Mouse (Mus musculus) lung, embryonic 15.5 days (tissue): ENCODE measurements at regions not wholly inside any gene's neighbourhood (a gene's known extent, or its start where the extent isn't known, plus 50 kb on each side); places are given as distances from the start of the nearest gene placed in this dataset.
A peak's percentile ranks its signal among the peaks of the same experiment; 100 is the strongest.
"Not testable (repeated sequence)": the region's sequence is repeated elsewhere in the genome, so short reads cannot be mapped to it uniquely, and the experiment has no call there.

ENCODE experiments used
- ATAC-seq: fragments of 200-750 bp; cut with Nextera tagmentation; 2 replicates; pipeline ENCODE4 v1.8.0; 2017; ENCODE audit warnings: moderate number of reproducible peaks, borderline replicate concordance; ENCODE audit not compliant: low FRiP score, low TSS enrichment; ENCODE audit errors: extremely low read depth
- H3K27ac ChIP-seq: fragments of 300-500 bp; sonication (generic); 2 replicates; pipeline ENCODE4 v1.5.1; 2015; ENCODE audit warnings: moderate library complexity, mild to moderate bottlenecking, inconsistent platforms
- H3K27me3 ChIP-seq: fragments of 300-500 bp; sonication (generic); 2 replicates; pipeline ENCODE4 v1.6.1; 2015; ENCODE audit warnings: inconsistent platforms
- H3K36me3 ChIP-seq: fragments of 300-500 bp; sonication (generic); 2 replicates; pipeline ENCODE4 v1.6.1; 2015; ENCODE audit warnings: inconsistent platforms
- H3K4me1 ChIP-seq: fragments of 300-500 bp; sonication (generic); 2 replicates; pipeline ENCODE4 v1.6.1; 2015; ENCODE audit warnings: inconsistent platforms
- H3K4me2 ChIP-seq: fragments of 300-500 bp; sonication (generic); 2 replicates; pipeline ENCODE4 v1.6.1; 2015; ENCODE audit warnings: inconsistent platforms, mild to moderate bottlenecking, moderate library complexity
- H3K4me3 ChIP-seq: fragments of 300-500 bp; sonication (generic); 2 replicates; pipeline ENCODE4 v1.5.1; 2015; ENCODE audit warnings: mild to moderate bottlenecking, inconsistent platforms
- H3K9ac ChIP-seq: fragments of 300-500 bp; sonication (generic); 2 replicates; pipeline ENCODE4 v1.6.1; 2015; ENCODE audit warnings: inconsistent platforms
- H3K9me3 ChIP-seq: fragments of 300-500 bp; sonication (generic); 2 replicates; pipeline ENCODE4 v1.6.1; 2016; ENCODE audit warnings: inconsistent platforms
- WGBS: fragments of 180-500 bp; shearing (Covaris S2); methylation state at CpG from one replicate; pipeline ENCODE4 v1.1.7; 2015; 5-methylcytosine and 5-hydroxymethylcytosine counted together

- no peak overlapping the region for H3K4me3 ChIP-seq
- no peaks in the 10 kb centered on the region for H3K36me3 ChIP-seq
- H3K27ac ChIP-seq = no peak overlapping the region
- H3K4me1 ChIP-seq = no peaks in the 10 kb centered on the region
- no peaks in the 10 kb centered on the region for H3K27me3 ChIP-seq
- no peak overlapping the region for H3K9ac ChIP-seq
- no peak overlapping the region for H3K4me2 ChIP-seq
- H3K9me3 ChIP-seq = no peaks in the 10 kb centered on the region
- no peak for ATAC-seq
- 61% methylated on average over 11 of the region's 11 CpGs for WGBS
Measured at GRCm38 (mm10) chr4:10711939-10712533, 162.3 kb upstream of the 2610301B20Rik start.

GRCm38 (mm10) chr4:10723341-10723740 lies 151.0 kb upstream of the 2610301B20Rik start:
- no peak overlapping the region for H3K27ac ChIP-seq
- no peak overlapping the region for H3K4me3 ChIP-seq
- no peaks in the 10 kb centered on the region for H3K9me3 ChIP-seq
- no peaks in the 10 kb centered on the region for H3K36me3 ChIP-seq
- H3K4me2 ChIP-seq = no peak overlapping the region
- H3K4me1 ChIP-seq = no peaks in the 10 kb centered on the region
- no peak for ATAC-seq
- no peak overlapping the region for H3K9ac ChIP-seq
- 87% methylated on average over 4 of the region's 4 CpGs for WGBS
- H3K27me3 ChIP-seq = no peaks in the 10 kb centered on the region

GRCm38 (mm10) chr4:10727894-10728293 lies 146.4 kb upstream of the 2610301B20Rik start:
- Histone ChIP-seq H3K36me3 (no peaks in the 10 kb centered on the region), H3K4me1 (no peaks in the 10 kb centered on the region), H3K9ac (no peak overlapping the region), H3K4me2 (no peak overlapping the region), H3K27me3 (no peaks in the 10 kb centered on the region), H3K4me3 (no peak overlapping the region), H3K9me3 (no peaks in the 10 kb centered on the region), H3K27ac (no peak overlapping the region)
- no peak for ATAC-seq
- 64% methylated on average over 3 of the region's 3 CpGs for WGBS

GRCm38 (mm10) chr4:10745207-10745606 lies 129.1 kb upstream of the 2610301B20Rik start:
- WGBS = 83% methylated on average over 3 of the region's 3 CpGs
- no peaks in the 10 kb centered on the region for H3K4me1 ChIP-seq
- no peaks in the 10 kb centered on the region for H3K36me3 ChIP-seq
- H3K27me3 ChIP-seq = no peaks in the 10 kb centered on the region
- no peak overlapping the region for H3K4me2 ChIP-seq
- no peak overlapping the region for H3K27ac ChIP-seq
- H3K9me3 ChIP-seq = no peaks in the 10 kb centered on the region
- no peak overlapping the region for H3K9ac ChIP-seq
- H3K4me3 ChIP-seq = no peak overlapping the region
- no peak for ATAC-seq

GRCm38 (mm10) chr4:10748816-10749215 lies 125.5 kb upstream of the 2610301B20Rik start:
- 76% methylated on average over 8 of the region's 8 CpGs for WGBS
- no peaks in the 10 kb centered on the region for H3K9me3 ChIP-seq
- no peaks in the 10 kb centered on the region for H3K4me1 ChIP-seq
- no peak overlapping the region for H3K9ac ChIP-seq
- no peaks in the 10 kb centered on the region for H3K36me3 ChIP-seq
- no peak overlapping the region for H3K4me3 ChIP-seq
- H3K4me2 ChIP-seq = no peak overlapping the region
- H3K27me3 ChIP-seq = no peaks in the 10 kb centered on the region
- no peak overlapping the region for H3K27ac ChIP-seq
- no peak for ATAC-seq

- 79% methylated on average over 6 of the region's 6 CpGs for WGBS
Measured at GRCm38 (mm10) chr4:10750377-10751062, 123.8 kb upstream of the 2610301B20Rik start.

GRCm38 (mm10) chr4:10753176-10753575 lies 121.1 kb upstream of the 2610301B20Rik start:
- Histone ChIP-seq H3K4me2 (no peak overlapping the region), H3K4me3 (no peak overlapping the region), H3K36me3 (no peaks in the 10 kb centered on the region), H3K9ac (no peak overlapping the region), H3K27ac (no peak overlapping the region), H3K27me3 (no peaks in the 10 kb centered on the region), H3K4me1 (no peaks in the 10 kb centered on the region), H3K9me3 (no peaks in the 10 kb centered on the region)
- no peak for ATAC-seq
- WGBS = 70% methylated on average over 5 of the region's 5 CpGs

More at GRCm38 (mm10) chr4:10750377-10751062, 123.8 kb upstream of the 2610301B20Rik start:
- H3K9me3 ChIP-seq, H3K36me3 ChIP-seq, H3K4me2 ChIP-seq, H3K4me1 ChIP-seq, H3K9ac ChIP-seq, ATAC-seq, H3K27me3 ChIP-seq, H3K27ac ChIP-seq, H3K4me3 ChIP-seq: not testable (repeated sequence)

GRCm38 (mm10) chr4:10759491-10759890 lies 114.8 kb upstream of the 2610301B20Rik start:
- H3K27ac ChIP-seq = no peak overlapping the region
- no peaks in the 10 kb centered on the region for H3K4me1 ChIP-seq
- H3K36me3 ChIP-seq = no peaks in the 10 kb centered on the region
- H3K9me3 ChIP-seq = no peaks in the 10 kb centered on the region
- no peak for ATAC-seq
- H3K4me3 ChIP-seq = no peak overlapping the region
- H3K27me3 ChIP-seq = no peaks in the 10 kb centered on the region
- no peak overlapping the region for H3K9ac ChIP-seq
- H3K4me2 ChIP-seq = no peak overlapping the region
- 94% methylated on average over 4 of the region's 4 CpGs for WGBS

- H3K27me3 ChIP-seq = no peaks in the 10 kb centered on the region
- H3K27ac ChIP-seq = no peak overlapping the region
- no peak overlapping the region for H3K4me3 ChIP-seq
- no peaks in the 10 kb centered on the region for H3K4me1 ChIP-seq
- H3K4me2 ChIP-seq = no peak overlapping the region
- WGBS = 64% methylated on average over 6 of the region's 6 CpGs
- H3K36me3 ChIP-seq = no peaks in the 10 kb centered on the region
- ATAC-seq = no peak
- no peaks in the 10 kb centered on the region for H3K9me3 ChIP-seq
- H3K9ac ChIP-seq = no peak overlapping the region
Measured at GRCm38 (mm10) chr4:10767676-10768075, 106.6 kb upstream of the 2610301B20Rik start.

GRCm38 (mm10) chr4:10770026-10770643 lies 104.2 kb upstream of the 2610301B20Rik start:
- H3K4me2 ChIP-seq = no peak overlapping the region
- ATAC-seq = no peak
- H3K27me3 ChIP-seq = no peaks in the 10 kb centered on the region
- H3K9me3 ChIP-seq = no peaks in the 10 kb centered on the region
- no peak overlapping the region for H3K4me3 ChIP-seq
- H3K9ac ChIP-seq = no peak overlapping the region
- H3K36me3 ChIP-seq = no peaks in the 10 kb centered on the region
- H3K4me1 ChIP-seq = peaks cover 7% of the 10 kb centered on the region; the same call in 1 of the 2 replicates
- WGBS = 85% methylated on average over 13 of the region's 13 CpGs
- no peak overlapping the region for H3K27ac ChIP-seq

GRCm38 (mm10) chr4:10774557-10775215 lies 99.6 kb upstream of the 2610301B20Rik start:
- Histone ChIP-seq H3K4me1 (peaks cover 7% of the 10 kb centered on the region; the same call in 1 of the 2 replicates), H3K27ac (no peak overlapping the region), H3K36me3 (no peaks in the 10 kb centered on the region), H3K27me3 (no peaks in the 10 kb centered on the region), H3K4me2 (no peak overlapping the region), H3K9me3 (no peaks in the 10 kb centered on the region), H3K4me3 (no peak overlapping the region), H3K9ac (no peak overlapping the region)
- 6% methylated on average over 3 of the region's 3 CpGs for WGBS
- ATAC-seq = peak; percentile 57

GRCm38 (mm10) chr4:10786701-10787100 lies 87.6 kb upstream of the 2610301B20Rik start:
- no peak for ATAC-seq
- Histone ChIP-seq H3K9ac (no peak overlapping the region), H3K36me3 (no peaks in the 10 kb centered on the region), H3K4me1 (no peaks in the 10 kb centered on the region), H3K4me2 (no peak overlapping the region), H3K27me3 (no peaks in the 10 kb centered on the region), H3K9me3 (no peaks in the 10 kb centered on the region), H3K4me3 (no peak overlapping the region), H3K27ac (no peak overlapping the region)
- 63% methylated on average over 2 of the region's 2 CpGs for WGBS
